Mouse (Mus musculus): ENCODE measurements around the gene Frmd4a. TPM values are rescaled to one million over a fixed set of nuclear protein-coding genes. Genes with fewer than 3 reads are reported as not detected.
A peak's percentile ranks its signal among the peaks of the same experiment; 100 is the strongest.

The Frmd4a gene
- polyA plus RNA-seq, 1 experiment = 106 TPM

DNA sequence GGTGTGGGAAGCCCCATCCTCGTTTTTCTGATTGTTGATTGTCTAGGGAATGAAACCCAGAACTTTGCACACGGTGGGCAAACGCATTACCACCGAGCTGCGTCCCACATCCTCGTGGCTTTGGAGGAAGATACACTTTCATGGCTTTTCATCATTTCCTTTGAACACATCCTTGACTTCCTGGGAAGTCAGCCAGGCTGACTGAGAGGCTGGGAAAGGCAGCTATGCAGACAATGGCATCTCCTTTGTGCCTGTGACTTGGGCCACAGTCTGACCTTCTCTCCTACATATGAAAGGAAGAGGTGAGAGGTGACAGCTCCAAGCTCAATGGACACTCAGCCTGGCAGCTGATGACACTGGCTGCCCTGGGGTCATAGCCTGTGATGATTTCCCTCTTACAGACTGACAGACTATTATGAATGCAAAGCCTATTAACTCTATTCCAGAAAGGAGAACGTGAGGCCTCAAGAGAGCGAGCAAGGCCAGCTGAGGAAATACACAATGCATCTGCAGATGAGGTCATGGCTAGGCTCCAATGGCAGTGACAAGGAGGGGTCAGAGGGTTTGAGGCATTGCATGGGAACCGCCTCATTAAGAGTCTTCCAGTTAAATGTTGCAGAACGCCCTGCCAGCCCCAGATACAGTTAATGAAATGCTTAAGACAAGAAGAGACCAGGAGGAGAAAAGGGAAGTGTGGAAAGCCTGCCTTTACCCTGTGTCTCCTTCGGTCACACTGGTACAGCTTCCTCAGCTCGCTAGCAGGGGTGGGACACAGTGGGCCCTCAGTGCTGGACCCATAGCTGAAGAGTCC is 435.3 kb downstream of the Frmd4a start:
- TF ChIP-seq POLR2A (IDR thresholded peaks at IDR 0.05; ENCODE audit: borderline replicate concordance, extremely low read depth, insufficient read depth, insufficient read length, poor library complexity, severe bottlenecking) (no peak), CTCF (IDR thresholded peaks at IDR 0.05; ENCODE audit: borderline replicate concordance, extremely low read depth, insufficient read depth, insufficient read length) (no peak)
- DNase-seq (ENCODE audit: low read depth) = peak; percentile 73

DNA sequence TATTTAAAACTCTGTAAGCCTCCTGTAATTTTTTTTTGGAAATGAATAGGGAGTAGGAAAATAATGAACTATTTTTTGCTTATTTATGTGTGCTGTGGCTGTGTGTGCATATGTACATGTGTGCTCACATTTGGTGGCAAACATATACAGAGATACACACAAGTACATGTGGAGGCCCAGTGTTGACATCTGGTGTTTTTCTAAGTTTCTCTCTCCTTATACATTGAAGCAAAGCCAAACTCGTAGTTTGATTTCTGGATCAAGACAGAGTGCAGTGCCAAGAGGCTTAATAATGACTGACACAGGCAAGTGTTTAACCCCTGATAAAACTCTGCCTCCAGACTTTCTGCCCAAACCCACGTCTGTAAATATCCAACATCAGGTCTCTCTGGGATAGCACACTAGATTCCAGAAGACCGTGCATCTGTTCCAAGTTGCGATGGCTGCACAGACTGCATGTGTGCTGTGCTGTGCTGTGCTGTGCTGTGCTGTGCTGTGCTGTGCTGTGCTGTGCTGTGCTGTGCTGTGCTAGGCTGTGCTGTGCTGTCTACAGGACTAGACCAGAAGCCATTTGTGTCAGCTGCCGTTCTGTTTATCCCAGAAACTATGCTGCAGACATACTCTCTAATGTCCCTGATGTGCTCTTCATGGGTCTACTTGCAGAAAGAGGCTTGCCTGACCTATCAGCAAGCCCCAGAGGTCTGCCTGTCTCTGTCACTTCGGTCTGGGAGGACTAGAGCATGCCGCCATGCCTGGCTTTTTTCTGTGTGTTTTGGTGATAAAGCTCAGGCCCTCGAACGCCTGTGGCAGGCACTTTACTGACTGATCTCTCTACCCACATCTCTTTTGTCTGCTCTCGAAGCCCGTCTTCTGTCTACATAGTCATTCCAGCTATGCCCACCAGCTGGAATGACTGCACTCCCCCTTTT is 437.8 kb downstream of the Frmd4a start:
- no peak for TF ChIP-seq POLR2A (IDR thresholded peaks at IDR 0.05; ENCODE audit: borderline replicate concordance, extremely low read depth, insufficient read depth, insufficient read length, poor library complexity, severe bottlenecking)
- TF ChIP-seq CTCF (IDR thresholded peaks at IDR 0.05; ENCODE audit: borderline replicate concordance, extremely low read depth, insufficient read depth, insufficient read length) = no peak
- DNase-seq (ENCODE audit: low read depth) = peak; percentile 66

DNA sequence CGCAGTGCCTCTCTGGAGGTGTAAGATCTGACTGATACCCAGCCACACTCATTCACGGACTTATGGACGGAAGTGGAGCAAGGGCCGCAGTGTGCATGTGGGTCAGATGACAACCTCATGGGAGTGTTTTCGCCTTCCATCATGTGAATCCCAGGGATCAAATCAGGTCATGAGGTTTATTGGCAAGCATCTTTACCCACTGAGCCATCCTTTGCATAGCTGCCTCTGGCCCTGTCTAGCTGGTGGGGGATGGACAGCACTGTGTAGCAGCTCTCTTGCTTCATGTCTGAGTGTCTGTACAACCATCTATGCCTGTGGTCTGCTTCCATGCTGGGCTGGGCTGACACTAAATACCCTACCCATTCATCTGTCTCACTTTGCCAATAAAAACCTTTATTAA is 443.4 kb downstream of the Frmd4a start:
- no peak for TF ChIP-seq CTCF (IDR thresholded peaks at IDR 0.05; ENCODE audit: borderline replicate concordance, extremely low read depth, insufficient read depth, insufficient read length)
- no peak for TF ChIP-seq POLR2A (IDR thresholded peaks at IDR 0.05; ENCODE audit: borderline replicate concordance, extremely low read depth, insufficient read depth, insufficient read length, poor library complexity, severe bottlenecking)
- no peak for DNase-seq (ENCODE audit: low read depth)

DNA sequence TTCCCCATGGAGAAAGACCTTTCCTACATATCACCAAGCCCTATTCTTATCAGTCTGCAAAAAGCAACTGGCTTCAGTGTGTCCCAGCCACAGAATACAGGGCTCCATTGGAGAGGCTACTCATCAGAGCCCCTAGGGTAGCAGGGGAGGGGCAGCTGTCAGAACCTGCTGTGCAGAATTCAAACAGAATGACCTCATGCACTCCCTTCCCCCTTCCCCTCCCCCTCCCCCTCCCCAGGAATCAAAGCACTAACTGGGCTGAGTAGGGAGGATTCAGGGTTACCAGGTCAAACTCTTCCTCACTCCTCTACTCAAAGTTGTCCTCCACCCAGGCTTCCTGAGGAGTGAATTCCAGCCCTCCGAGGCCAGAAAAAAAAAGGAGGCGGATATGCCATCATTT is 444.0 kb downstream of the Frmd4a start:
- DNase-seq (ENCODE audit: low read depth) = peak; percentile 51
- TF ChIP-seq CTCF (IDR thresholded peaks at IDR 0.05; ENCODE audit: borderline replicate concordance, extremely low read depth, insufficient read depth, insufficient read length) (no peak), POLR2A (IDR thresholded peaks at IDR 0.05; ENCODE audit: borderline replicate concordance, extremely low read depth, insufficient read depth, insufficient read length, poor library complexity, severe bottlenecking) (no peak)

DNA sequence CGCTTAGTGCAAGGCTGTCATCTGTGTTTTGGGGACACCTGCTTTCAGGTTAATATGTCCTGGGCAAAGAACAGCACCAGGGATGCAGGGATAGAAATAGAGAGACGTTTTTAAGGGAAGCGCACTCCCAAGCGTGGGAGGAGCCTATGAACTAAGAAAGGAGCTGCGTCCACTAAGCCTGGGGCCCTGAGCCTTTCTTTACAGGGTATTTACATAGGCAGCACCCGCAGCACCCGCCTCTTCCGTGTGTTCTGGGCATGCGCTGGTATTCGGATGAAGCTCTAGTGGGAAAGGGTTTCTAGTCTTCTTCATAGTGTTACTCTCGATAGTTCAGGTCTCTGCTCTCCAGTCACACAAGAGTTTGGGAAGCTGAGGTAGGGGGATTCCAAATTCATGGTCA is 445.0 kb downstream of the Frmd4a start:
- peak; percentile 78 for DNase-seq (ENCODE audit: low read depth)
- TF ChIP-seq POLR2A (IDR thresholded peaks at IDR 0.05; ENCODE audit: borderline replicate concordance, extremely low read depth, insufficient read depth, insufficient read length, poor library complexity, severe bottlenecking) (no peak), CTCF (IDR thresholded peaks at IDR 0.05; ENCODE audit: borderline replicate concordance, extremely low read depth, insufficient read depth, insufficient read length) (no peak)

DNA sequence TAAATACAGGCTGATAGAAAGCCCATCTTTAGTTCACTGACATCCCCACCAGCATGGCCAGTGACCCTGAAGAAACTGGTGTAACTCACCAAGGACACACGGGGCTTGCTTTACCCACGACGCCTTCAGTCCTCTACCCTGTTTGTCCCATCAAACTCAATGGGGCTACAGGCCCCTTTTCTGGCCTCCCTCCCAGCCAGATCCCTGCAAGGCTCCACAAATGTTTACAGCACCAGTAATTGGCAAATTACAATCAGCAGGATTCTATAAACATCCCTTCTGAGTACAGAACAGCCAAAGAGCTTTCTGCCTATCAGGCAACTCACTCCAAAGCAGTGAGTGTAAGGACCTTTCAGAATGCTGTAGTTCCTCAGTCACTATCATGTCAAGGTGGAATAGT is 448.6 kb downstream of the Frmd4a start:
- no peak for TF ChIP-seq CTCF (IDR thresholded peaks at IDR 0.05; ENCODE audit: borderline replicate concordance, extremely low read depth, insufficient read depth, insufficient read length)
- no peak for TF ChIP-seq POLR2A (IDR thresholded peaks at IDR 0.05; ENCODE audit: borderline replicate concordance, extremely low read depth, insufficient read depth, insufficient read length, poor library complexity, severe bottlenecking)
- DNase-seq (ENCODE audit: low read depth) = peak; percentile 57

DNA sequence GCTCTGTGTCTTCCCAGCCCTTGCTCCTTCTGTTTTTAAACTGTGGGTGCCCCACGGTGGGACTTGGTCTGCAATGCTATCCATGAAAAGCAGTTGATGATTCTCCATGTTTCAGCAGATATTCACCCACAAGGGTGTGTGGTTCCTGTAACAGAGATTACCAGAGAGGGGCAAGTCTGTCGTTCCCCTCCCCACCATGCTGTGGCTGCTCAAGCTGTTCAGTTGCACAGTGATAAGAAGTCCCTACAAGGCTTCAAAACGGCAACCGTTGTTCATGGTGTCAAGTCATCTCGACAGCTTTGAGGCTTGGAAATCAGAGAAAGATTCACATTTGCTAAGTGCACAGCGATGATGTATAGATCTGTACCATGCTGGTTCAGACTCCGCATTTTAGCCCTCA is 449.8 kb downstream of the Frmd4a start:
- DNase-seq (ENCODE audit: low read depth) = no peak

DNA sequence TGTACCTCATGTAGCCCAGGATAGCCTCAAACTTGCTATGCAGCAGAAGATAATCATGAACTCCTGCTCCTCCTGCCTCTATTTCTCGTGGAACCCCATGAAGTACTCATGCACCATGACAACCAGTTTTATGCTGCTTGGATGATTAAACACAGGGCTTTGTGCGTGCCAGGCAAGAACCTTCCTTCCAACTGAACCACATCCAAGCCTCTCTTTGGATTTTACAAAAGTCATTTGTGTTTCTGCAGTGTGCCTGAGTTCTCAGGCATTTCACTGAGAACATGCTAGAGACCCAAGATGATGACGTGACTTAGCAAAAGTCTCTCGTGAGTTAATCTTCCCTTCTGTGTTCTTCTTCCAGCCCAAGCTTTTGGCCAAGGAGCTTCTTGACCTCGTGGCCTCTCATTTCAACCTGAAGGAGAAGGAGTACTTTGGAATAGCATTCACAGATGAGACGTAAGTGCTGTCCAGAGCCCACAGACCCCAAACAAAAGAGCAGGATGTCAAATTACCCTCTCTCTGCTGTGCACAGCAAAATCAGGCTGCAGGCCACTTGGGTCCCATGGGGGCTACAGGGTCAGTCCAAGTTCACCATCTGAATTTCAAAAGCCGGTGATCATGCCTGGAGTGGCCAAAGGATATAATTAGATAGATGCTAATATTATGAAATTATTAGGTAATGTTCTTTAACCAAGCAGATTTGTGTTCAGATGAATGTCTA is 455.4 kb downstream of the Frmd4a start:
- peak; percentile 55 for DNase-seq (ENCODE audit: low read depth)
- TF ChIP-seq CTCF (IDR thresholded peaks at IDR 0.05; ENCODE audit: borderline replicate concordance, extremely low read depth, insufficient read depth, insufficient read length) (no peak), POLR2A (IDR thresholded peaks at IDR 0.05; ENCODE audit: borderline replicate concordance, extremely low read depth, insufficient read depth, insufficient read length, poor library complexity, severe bottlenecking) (no peak)

More for the DNA sequence above, 449.8 kb downstream of the Frmd4a start:
- TF ChIP-seq POLR2A (IDR thresholded peaks at IDR 0.05; ENCODE audit: borderline replicate concordance, extremely low read depth, insufficient read depth, insufficient read length, poor library complexity, severe bottlenecking) (no peak), CTCF (IDR thresholded peaks at IDR 0.05; ENCODE audit: borderline replicate concordance, extremely low read depth, insufficient read depth, insufficient read length) (no peak)

DNA sequence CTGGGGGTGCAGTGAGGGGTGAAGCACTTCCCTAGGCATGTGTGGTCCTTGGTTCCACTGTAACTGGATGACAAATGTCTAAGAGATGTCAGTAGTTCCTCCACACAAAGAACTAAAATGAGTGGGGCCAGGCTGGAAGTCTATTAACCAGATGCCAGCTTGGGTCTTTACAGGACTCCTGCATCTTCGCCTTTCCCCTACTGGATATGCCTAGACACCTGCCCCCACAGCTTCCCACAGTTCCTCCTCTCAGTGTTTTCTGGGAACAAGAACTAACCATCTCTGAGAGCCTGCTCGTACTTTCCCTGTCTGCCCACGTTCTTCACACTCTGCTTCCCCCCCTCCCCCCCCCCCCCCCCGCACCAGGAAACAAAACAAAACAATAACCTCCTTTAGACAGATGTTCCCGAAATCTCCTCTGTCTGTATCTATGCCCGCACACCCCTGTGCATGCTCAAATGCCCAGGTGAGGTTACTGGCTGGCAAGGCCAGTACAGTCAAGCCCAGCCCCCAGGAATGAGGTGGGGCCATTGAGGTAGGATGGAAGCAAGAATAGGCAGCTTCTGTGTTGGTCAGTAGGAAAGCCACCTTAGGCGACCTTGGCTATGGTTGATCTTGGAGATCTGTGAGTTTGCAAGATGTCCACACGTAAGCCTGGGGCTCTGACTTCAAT is 456.5 kb downstream of the Frmd4a start:
- DNase-seq (ENCODE audit: low read depth) = no peak
- no peak for TF ChIP-seq POLR2A (IDR thresholded peaks at IDR 0.05; ENCODE audit: borderline replicate concordance, extremely low read depth, insufficient read depth, insufficient read length, poor library complexity, severe bottlenecking)
- no peak for TF ChIP-seq CTCF (IDR thresholded peaks at IDR 0.05; ENCODE audit: borderline replicate concordance, extremely low read depth, insufficient read depth, insufficient read length)

DNA sequence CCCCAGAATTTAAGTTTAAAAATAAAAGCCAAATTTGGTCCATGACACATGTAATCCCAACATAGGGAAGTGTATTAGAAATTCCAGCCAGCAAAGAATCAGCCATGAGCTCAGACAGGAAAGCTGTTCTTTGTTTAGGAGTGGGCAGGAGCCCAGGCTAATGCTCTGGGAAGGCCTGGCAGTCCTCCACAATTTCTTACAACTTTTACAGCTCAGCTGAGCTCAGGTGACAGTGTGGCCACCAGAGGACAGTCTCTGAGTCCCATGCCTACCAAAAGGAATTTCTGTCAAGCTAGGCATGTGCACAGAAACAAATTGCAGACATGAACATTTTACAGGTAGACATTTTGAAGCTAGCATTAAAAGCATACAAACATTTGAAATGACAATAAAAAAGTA is 457.0 kb downstream of the Frmd4a start:
- no peak for TF ChIP-seq POLR2A (IDR thresholded peaks at IDR 0.05; ENCODE audit: borderline replicate concordance, extremely low read depth, insufficient read depth, insufficient read length, poor library complexity, severe bottlenecking)
- TF ChIP-seq CTCF (IDR thresholded peaks at IDR 0.05; ENCODE audit: borderline replicate concordance, extremely low read depth, insufficient read depth, insufficient read length) = peak; percentile 2; the same call in 1 of the 2 replicates
- DNase-seq (ENCODE audit: low read depth) = peak; percentile 68
